Mouse (Mus musculus) liver, embryonic 14.5 days (tissue): Measurements from ENCODE around the gene Cdk19. TPM values are rescaled to one million over a fixed set of nuclear protein-coding genes. Genes with fewer than 3 reads are reported as not detected.

Source experiments
- ATAC-seq: fragments of 200-750 bp; cut with Nextera tagmentation; 2 replicates; pipeline ENCODE4 v1.8.0; 2017; ENCODE audit warnings: moderate number of reproducible peaks, mild to moderate bottlenecking, moderate library complexity; ENCODE audit not compliant: insufficient read depth
- DNase-seq, 3 experiments: peaks; one replicate each; pipeline ENCODE4 v3.0.0-alpha.2; 2012 to 2013; ENCODE audit warnings: low read depth in 3 of 3, low spot score in 3 of 3
- H3K27ac ChIP-seq: fragments of 300-500 bp; sonication (generic); 2 replicates; pipeline ENCODE4 v1.5.1; 2014; ENCODE audit warnings: moderate library complexity, mild to moderate bottlenecking, control low read depth, inconsistent platforms
- H3K27me3 ChIP-seq: fragments of 300-500 bp; sonication (generic); 2 replicates; pipeline ENCODE4 v1.6.1; 2014; ENCODE audit warnings: mild to moderate bottlenecking, low read length, moderate library complexity; ENCODE audit not compliant: control insufficient read depth, insufficient read depth
- H3K36me3 ChIP-seq: fragments of 300-500 bp; sonication (generic); replicated peaks from 2 replicates; pipeline ENCODE4 v1.6.1; 2014; ENCODE audit warnings: low read depth; ENCODE audit not compliant: control insufficient read depth, insufficient read depth
- H3K4me1 ChIP-seq, 2 experiments: fragments of 200-500 bp in 1 of 2; fragments of 300-500 bp in 1 of 2; sonication (generic) in 1 of 2; replicated peaks; 2 replicates each; pipeline ENCODE4 v1.6.1; 2012 to 2014; ENCODE audit warnings: antibody characterized with exemption in 1 of 2, inconsistent platforms in 1 of 2, low read length in 1 of 2; ENCODE audit not compliant: control insufficient read depth in 2 of 2, insufficient read depth in 2 of 2
- H3K4me2 ChIP-seq: fragments of 300-500 bp; sonication (generic); 2 replicates; pipeline ENCODE4 v1.6.1; 2014; ENCODE audit warnings: low read depth, mild to moderate bottlenecking, control low read depth, moderate library complexity
- H3K4me3 ChIP-seq, 2 experiments: fragments of 200-500 bp in 1 of 2; fragments of 300-500 bp in 1 of 2; sonication (generic) in 1 of 2; 2 replicates each; pipeline ENCODE4 v1.5.1; 2012 to 2014; ENCODE audit warnings: low read depth in 2 of 2, low read length in 2 of 2, mild to moderate bottlenecking in 2 of 2, control low read depth in 1 of 2, inconsistent platforms in 1 of 2, moderate library complexity in 1 of 2; ENCODE audit not compliant: insufficient read depth in 1 of 2
- H3K9ac ChIP-seq: fragments of 300-500 bp; sonication (generic); replicated peaks from 2 replicates; pipeline ENCODE4 v1.6.1; 2014; ENCODE audit warnings: mild to moderate bottlenecking, control low read depth, moderate library complexity
- H3K9me3 ChIP-seq: fragments of 300-500 bp; sonication (generic); 2 replicates; pipeline ENCODE4 v1.6.1; 2016; ENCODE audit warnings: low read length, mixed read lengths; ENCODE audit not compliant: control insufficient read depth
- CTCF ChIP-seq: IDR thresholded peaks from 2 replicates; pipeline ENCODE4 v1.5.1; 2016; ENCODE audit warnings: antibody characterized with exemption, low read depth, control low read depth
- EP300 ChIP-seq: IDR thresholded peaks from 2 replicates; pipeline ENCODE4 v1.6.1; 2016; ENCODE audit warnings: antibody characterized with exemption, low read depth
- WGBS: fragments of 180-500 bp; shearing (Covaris S2); extraction: QIAGEN DNeasy Blood & Tissue Kit; methylation state at CpG from one replicate; pipeline ENCODE4 v1.1.7; 2014; ENCODE audit not compliant: insufficient replicate concordance; 5-methylcytosine and 5-hydroxymethylcytosine counted together
- polyA plus RNA-seq, 2 experiments: library from polyadenylated mRNA; depleted of rRNA in 1 of 2; stranded (reverse) in 1 of 2; unstranded in 1 of 2; fragments of >200 nt; fragmentation: Nextera tagmentation in 1 of 2; extraction: Ambion mirVana in 1 of 2; gene quantifications; 2 replicates each; pipeline versions ENCODE4 v1.2.1 to v1.2.3; 2012 to 2014

Cdk19 gene
- polyA plus RNA-seq, 2 experiments = 3.1 TPM

GRCm38 (mm10) chr10:40521579-40521978 lies 182.2 kb downstream of the Cdk19 start:
- no peaks in the 10 kb centered on the region for H3K36me3 ChIP-seq
- peaks cover 0 to 17% of the 10 kb centered on the region in 2 experiments; a peak in 2 of 4 replicates for H3K4me1 ChIP-seq
- no peak overlapping the region for H3K9ac ChIP-seq
- H3K4me2 ChIP-seq = no peak overlapping the region
- ATAC-seq = no peak
- 44% methylated on average over 12 of the region's 12 CpGs for WGBS
- no peaks in the 10 kb centered on the region for H3K9me3 ChIP-seq
- no peak for DNase-seq
- no peaks in the 10 kb centered on the region for H3K27me3 ChIP-seq
- H3K27ac ChIP-seq = no peak overlapping the region
- no peak overlapping the region for H3K4me3 ChIP-seq
- no peak for TF ChIP-seq EP300
- no peak for TF ChIP-seq CTCF

- H3K36me3 ChIP-seq = no peaks in the 10 kb centered on the region
- 70% methylated on average over 7 of the region's 7 CpGs for WGBS
- no peak overlapping the region for H3K4me3 ChIP-seq
- H3K4me1 ChIP-seq = peaks cover 0 to 26% of the 10 kb centered on the region in 2 experiments; a peak in 2 of 4 replicates
- DNase-seq = no peak
- no peak overlapping the region for H3K27ac ChIP-seq
- no peak for ATAC-seq
- no peaks in the 10 kb centered on the region for H3K27me3 ChIP-seq
- TF ChIP-seq EP300 (no peak), CTCF (no peak)
- H3K9ac ChIP-seq = no peak overlapping the region
- H3K9me3 ChIP-seq = no peaks in the 10 kb centered on the region
- H3K4me2 ChIP-seq = no peak overlapping the region
Measured at GRCm38 (mm10) chr10:40523312-40523975, 184.1 kb downstream of the Cdk19 start.

GRCm38 (mm10) chr10:40524032-40524806 lies 184.9 kb downstream of the Cdk19 start:
- Histone ChIP-seq H3K36me3 (no peaks in the 10 kb centered on the region), H3K27me3 (no peaks in the 10 kb centered on the region), H3K9me3 (no peaks in the 10 kb centered on the region), H3K4me2 (no peak overlapping the region), H3K4me3 (no peak overlapping the region), H3K9ac (no peak overlapping the region), H3K27ac (no peak overlapping the region), H3K4me1 (peaks cover 0 to 28% of the 10 kb centered on the region in 2 experiments; a peak in 2 of 4 replicates)
- ATAC-seq (no peak), DNase-seq (no peak)
- no peak for TF ChIP-seq EP300
- TF ChIP-seq CTCF = no peak
- 59% methylated on average over 9 of the region's 9 CpGs for WGBS

GRCm38 (mm10) chr10:40524991-40525390 lies 185.6 kb downstream of the Cdk19 start:
- peak; percentile 41 to 65 (median 57) for DNase-seq
- ATAC-seq = no peak
- Histone ChIP-seq H3K36me3 (no peaks in the 10 kb centered on the region), H3K4me2 (no peak overlapping the region), H3K9ac (no peak overlapping the region), H3K4me3 (no peak overlapping the region), H3K27ac (no peak overlapping the region), H3K9me3 (no peaks in the 10 kb centered on the region), H3K27me3 (no peaks in the 10 kb centered on the region), H3K4me1 (peaks cover 0 to 31% of the 10 kb centered on the region in 2 experiments; a peak in 2 of 4 replicates)
- WGBS = 23% methylated on average over 10 of the region's 10 CpGs
- TF ChIP-seq CTCF (peak; percentile 76), EP300 (no peak)

GRCm38 (mm10) chr10:40525616-40526155 lies 186.3 kb downstream of the Cdk19 start:
- DNase-seq (no peak), ATAC-seq (0 out of 2 replicates have a peak, but pooled peaks have one; percentile 15)
- no peak for TF ChIP-seq CTCF
- TF ChIP-seq EP300 = no peak
- Histone ChIP-seq H3K27me3 (no peaks in the 10 kb centered on the region), H3K4me1 (peaks cover 0 to 31% of the 10 kb centered on the region in 2 experiments; a peak in 2 of 4 replicates), H3K9me3 (no peaks in the 10 kb centered on the region), H3K9ac (no peak overlapping the region), H3K27ac (no peak overlapping the region), H3K4me3 (no peak overlapping the region), H3K36me3 (no peaks in the 10 kb centered on the region), H3K4me2 (0 out of 2 replicates have a peak overlapping the region, but pooled peaks have one; percentile 11)
- 13% methylated on average over 9 of the region's 9 CpGs for WGBS
